Mouse (Mus musculus): ENCODE measurements around the gene Tfb1m.

Tfb1m gene

DNA sequence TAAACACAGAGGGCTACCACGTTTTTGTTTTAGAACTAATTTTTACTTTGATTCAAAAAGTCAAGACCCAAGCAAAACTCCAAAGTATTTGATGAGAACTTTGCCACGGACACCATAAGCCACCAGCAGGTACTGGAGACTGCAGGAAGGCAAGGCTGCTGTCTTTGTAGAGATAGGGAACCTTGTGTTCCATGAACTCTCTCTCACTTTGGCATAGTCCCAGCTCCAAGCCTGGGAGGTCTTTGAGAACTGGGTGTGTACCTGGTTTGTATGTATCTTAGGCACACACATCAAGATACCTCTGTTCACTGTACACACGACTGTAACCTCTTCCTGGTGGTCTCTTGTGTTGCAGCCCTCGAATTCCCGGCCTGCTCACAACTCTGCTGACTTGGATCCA, 43.3 kb downstream of the Tfb1m start:
- no peak for DNase-seq (ENCODE audit: inconsistent ontology term)

DNA sequence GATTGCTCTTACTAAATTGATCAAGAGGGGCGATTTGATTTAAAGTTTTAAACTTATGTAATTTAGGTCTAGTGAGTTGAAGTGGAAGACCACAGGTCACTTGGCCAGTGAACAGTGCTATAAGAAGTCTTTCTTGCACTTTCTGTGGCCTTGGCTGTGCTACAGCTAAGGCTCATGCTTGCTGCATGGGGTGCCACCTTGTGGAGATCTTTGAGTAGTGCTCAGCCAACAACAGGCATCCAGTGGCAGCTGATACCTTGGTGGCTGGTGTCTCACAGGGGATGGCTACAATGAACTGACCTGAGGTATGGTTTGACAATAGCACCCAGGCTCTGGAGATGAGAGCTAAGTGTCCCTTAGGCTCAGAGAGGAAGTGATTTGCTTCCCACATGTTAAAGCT, 47.7 kb downstream of the Tfb1m start:
- peak; percentile 33 for DNase-seq (ENCODE audit: inconsistent ontology term)

- no peak for DNase-seq (ENCODE audit: inconsistent ontology term)
Measured at GRCm38 (mm10) chr17:3506508-3506907, 51.1 kb downstream of the Tfb1m start.

DNA sequence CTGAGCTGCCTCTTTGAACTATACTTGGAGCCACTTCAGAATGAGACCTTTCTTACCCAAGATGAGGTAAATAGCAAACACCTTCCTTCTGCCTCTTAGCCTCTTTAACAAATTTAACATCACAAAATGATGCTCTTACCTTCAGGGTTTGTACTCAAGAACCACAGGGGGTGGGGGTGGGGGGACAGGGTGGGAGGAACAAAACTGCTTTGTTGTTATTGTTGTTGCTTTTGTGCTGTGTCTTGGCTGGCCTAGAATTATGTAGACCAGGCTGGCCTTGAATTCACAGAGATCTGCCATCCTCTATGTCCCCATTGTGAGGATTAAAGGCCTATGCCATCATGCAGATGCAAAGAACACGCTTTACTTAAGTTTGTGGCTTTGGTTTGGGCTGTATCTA, 51.9 kb downstream of the Tfb1m start:
- DNase-seq (ENCODE audit: inconsistent ontology term) = no peak

DNA sequence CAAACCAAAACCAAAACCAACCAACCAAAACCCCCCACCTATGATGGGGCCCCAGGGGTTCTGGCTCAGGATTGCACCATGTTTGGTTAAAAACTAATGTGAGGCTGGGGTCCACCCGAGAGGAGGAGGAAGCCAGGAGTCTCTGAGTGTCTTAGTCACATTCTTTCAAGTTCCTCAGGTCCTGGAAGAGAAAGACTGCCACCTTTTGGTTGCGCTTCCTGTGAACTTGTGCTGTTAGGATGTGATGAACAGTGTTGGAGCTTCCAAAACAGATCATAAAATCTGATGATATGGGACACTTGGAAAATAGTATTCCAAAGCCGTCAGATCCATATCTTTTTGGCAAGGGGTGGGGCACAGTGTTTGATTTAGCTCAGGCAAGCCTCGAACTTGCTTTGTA, 56.6 kb downstream of the Tfb1m start:
- no peak for DNase-seq (ENCODE audit: inconsistent ontology term)

- DNase-seq (ENCODE audit: inconsistent ontology term) = no peak
Measured at GRCm38 (mm10) chr17:3500076-3500475, 57.5 kb downstream of the Tfb1m start.

- no peak for DNase-seq (ENCODE audit: inconsistent ontology term)
Measured at GRCm38 (mm10) chr17:3499468-3499867, 58.1 kb downstream of the Tfb1m start.

DNA sequence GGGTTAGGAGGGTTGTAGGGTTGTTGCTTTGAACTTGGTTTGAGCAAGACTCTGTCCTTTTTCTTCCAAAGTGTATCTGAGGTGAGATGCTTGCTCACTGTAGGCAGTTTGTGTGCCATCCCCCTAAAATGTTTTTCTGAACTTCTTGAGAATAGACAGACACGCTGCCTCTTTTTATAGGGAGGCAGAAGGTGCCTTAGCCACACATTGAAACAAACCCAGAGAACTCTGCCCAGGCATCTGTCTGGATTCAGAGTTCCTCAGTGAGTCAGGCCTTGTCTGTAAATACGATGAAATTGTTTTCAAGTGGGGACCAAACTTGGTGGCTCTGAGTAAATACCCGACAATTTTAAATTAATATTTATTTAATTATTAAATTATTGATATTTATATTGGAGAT, 59.0 kb downstream of the Tfb1m start:
- no peak for DNase-seq (ENCODE audit: inconsistent ontology term)

GRCm38 (mm10) chr17:3498086-3498485, 59.5 kb downstream of the Tfb1m start:
- no peak for DNase-seq (ENCODE audit: inconsistent ontology term)

DNA sequence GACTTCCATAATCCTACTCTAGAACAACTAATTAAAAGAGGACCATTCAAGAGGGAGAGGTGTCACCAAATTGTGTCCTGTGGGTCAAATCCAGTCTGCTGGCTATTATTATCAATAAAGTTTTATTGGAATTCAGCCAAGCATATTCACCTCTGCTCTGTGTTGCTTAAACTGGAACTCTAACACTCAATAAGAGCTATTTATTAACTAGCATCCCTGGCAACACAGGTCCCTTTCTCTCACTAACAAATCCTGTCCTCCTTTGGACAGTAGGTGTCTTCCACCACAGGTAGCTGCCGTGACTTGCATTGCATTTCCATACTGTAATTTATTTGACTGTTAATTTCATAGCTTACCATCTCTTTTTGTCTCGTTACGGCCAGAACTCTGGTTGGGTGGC, 61.5 kb downstream of the Tfb1m start:
- no peak for DNase-seq (ENCODE audit: inconsistent ontology term)

GRCm38 (mm10) chr17:3495576-3495975, 62.0 kb downstream of the Tfb1m start:
- no peak for DNase-seq (ENCODE audit: inconsistent ontology term)

DNA sequence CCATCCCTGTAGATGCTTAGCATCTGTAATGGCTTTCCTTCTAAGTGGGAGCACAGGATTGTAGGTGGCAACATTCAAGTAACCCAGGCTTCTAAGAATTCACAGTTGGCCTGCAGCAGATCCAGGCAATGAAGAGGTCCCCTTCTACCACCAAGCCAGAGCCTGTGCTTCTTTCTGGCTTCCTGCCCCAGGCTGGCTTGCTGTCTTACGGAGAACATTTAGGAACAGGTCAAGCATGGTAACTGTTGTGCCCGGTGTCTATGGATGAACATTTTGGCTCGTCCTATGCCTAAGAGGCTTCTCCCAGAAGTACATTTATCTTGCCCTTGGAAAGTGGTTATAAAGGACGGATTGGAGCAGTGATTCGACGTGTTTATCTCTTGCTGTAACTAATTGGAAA, 65.9 kb downstream of the Tfb1m start:
- DNase-seq (ENCODE audit: inconsistent ontology term) = no peak

- no peak for DNase-seq (ENCODE audit: inconsistent ontology term)
Measured at GRCm38 (mm10) chr17:3491065-3491464, 66.5 kb downstream of the Tfb1m start.

- peak; percentile 22 for DNase-seq (ENCODE audit: inconsistent ontology term)
Measured at GRCm38 (mm10) chr17:3490216-3490895, 67.2 kb downstream of the Tfb1m start.

DNA sequence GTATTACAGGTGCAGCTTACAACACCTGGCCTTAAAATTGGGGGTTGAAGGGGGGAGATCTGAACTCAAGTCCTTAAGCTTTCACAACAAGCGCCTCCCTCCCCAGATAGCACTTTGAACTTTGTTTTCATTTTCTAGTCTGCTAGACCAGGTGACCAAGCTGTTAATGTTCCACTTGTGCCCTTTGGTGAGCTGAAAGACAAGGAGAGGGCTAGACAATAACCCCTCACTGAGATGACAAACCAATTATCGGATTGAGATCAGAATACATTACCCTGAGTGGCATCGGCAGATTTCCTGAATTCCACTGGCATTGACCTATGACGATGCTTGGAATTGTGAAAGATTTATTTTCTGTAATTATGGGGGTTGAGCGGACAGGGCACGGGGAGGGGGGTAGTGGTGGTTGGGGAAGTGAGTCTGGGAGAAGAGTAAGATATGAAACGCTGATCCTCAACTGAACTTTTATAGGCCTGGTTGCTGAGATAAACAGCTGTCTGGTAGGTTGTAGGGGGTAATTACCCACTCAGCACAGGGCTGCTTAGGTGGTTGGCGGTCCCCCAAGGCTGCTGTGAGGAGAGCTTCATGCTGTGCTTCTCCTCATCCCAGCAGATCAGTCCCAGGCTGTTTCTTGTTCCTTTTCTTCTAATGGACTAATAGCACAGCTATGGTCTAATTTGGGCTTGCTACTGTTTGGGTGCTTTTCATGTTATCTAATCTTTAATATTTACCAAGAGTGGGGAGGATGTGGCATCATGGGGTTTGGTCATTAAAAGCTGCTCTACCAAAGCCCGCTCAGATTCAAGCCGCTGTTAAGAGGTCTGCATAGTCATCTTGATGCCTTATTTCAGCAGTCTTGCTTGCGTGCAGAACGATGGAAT, 69.6 kb downstream of the Tfb1m start:
- DNase-seq (ENCODE audit: inconsistent ontology term) = peak; percentile 12

DNA sequence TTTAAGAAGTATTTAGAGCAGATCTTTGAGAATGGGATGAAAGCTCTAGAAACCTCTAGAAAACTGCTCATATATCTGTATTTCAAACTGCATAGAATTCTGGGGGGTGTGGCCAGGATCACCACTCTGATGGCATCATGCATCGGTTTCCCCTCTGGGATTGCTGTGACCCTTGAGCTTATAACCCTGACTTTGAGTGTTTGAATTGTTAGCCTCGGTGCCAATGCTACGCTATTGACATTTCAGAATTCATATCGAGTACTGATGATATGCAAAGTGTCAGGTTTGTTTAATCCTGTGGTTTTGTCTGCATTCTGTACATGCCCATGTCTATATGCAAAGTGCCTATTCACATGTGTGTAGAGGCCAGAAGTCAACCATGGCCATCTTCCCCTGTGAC, 70.4 kb downstream of the Tfb1m start:
- DNase-seq (ENCODE audit: inconsistent ontology term) = no peak

DNA sequence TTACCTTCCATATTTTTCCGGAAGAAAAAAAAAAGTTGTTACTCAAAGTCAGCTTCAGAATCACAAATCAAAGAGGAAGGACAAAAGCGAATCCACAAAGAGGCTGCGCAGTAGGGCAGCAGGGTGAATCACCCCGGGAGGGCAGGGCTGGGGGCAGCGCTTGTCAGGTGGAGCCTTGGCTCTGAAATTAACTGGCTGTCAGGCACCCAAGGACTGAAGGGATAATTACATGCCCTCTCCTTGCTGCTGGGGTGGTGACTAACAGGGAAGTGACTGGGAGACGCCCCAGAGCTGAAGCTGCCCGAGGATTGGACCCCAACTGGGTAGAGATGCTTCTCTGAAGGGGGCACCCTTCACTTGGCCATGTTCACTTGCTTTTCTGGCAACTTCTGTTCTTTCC, 71.7 kb downstream of the Tfb1m start:
- DNase-seq (ENCODE audit: inconsistent ontology term) = no peak

GRCm38 (mm10) chr17:3483091-3483490, 74.5 kb downstream of the Tfb1m start:
- no peak for DNase-seq (ENCODE audit: inconsistent ontology term)

DNA sequence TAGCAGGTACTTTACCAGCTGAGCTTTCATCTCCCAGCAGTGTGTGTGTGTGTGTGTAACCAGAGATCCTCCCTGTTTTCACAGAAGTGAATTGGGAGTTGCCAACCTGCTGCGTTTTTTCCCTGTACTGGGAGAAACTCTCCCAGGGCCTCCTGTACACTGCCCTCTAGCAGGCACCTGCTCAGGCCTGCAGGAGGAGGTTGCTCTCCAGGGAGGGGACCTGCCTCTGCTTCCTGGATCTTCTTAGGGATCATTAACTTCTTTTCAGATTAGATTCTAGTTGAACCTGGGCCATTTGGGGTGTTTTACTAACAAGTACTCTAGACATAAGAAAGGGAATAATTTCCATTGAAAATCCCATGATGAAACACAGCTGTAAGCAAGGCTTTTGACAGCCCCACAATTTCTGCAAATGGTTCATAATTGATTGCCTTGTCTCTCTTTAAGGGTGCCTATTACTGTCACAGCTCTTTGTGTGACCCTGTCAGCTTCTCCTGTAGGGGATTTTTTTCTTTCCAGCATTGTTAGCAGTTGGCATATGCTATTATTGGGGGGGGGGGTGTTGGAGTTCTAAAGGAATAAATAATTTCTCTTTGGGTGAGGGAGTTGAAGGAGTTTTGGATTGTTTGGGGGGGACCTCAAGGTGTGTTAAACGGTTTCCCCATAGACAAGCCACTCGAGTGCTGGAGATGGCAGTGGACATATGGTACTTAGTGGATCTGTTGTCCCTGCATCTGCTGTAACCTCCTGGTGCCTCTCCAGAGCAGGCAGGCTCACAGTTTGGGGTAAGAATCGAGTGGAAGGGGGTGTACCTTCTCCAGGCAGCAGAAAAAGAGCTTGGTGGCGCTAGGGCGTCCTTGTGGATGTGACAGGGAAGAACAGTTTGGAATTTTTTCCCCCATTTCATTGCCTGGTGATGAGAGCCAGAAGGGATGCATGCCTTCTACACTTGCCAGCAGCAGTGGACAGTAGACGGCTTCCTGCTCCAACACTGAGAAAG, 75.7 kb downstream of the Tfb1m start:
- no peak for DNase-seq (ENCODE audit: inconsistent ontology term)

- DNase-seq (ENCODE audit: inconsistent ontology term) = no peak
Measured at GRCm38 (mm10) chr17:3476546-3476945, 81.0 kb downstream of the Tfb1m start.

DNA sequence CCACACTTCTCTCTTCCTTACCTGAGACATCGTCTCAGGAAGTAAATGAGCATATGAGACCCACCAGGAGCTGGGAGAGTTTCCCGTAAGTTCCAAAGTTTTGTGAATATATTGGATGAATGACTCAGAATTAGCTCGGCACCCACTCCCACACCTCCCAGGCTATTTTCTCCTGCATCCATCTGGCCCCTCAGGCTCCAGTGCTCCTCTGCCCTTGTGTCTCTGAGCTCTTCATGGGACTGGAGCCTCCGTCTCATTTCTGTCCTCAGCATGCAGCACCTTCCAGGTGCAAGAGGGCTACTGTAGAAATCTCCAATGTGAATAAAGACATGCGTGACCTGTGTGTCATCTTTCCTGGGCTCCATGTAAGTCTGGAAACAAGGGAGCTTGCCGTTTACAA, 85.6 kb downstream of the Tfb1m start:
- no peak for DNase-seq (ENCODE audit: inconsistent ontology term)

Data from Muller cell, postnatal 12 days (primary cell).